Mouse (Mus musculus) liver, adult 2 months (tissue): ENCODE results near the gene Klc4. TPM values are rescaled to one million over a fixed set of nuclear protein-coding genes. Genes with fewer than 3 reads are reported as not detected.

Source experiments
- DNase-seq: peaks from one replicate; pipeline ENCODE4 v3.0.0-alpha.2; 2011; ENCODE audit warnings: low read depth, low spot score; ENCODE audit errors: extremely low read depth
- H3K27ac ChIP-seq: fragments of 200-500 bp; replicated peaks from 2 replicates; pipeline ENCODE4 v1.5.1; 2012; ENCODE audit warnings: low read depth, mild to moderate bottlenecking, control low read depth, inconsistent platforms, low read length; ENCODE audit not compliant: insufficient read depth
- H3K27me3 ChIP-seq: fragments of 200-500 bp; 2 replicates; pipeline ENCODE4 v1.6.1; 2012; ENCODE audit warnings: mild to moderate bottlenecking, moderate library complexity, low read length, inconsistent platforms; ENCODE audit not compliant: control insufficient read depth, insufficient read depth
- H3K36me3 ChIP-seq: fragments of 200-500 bp; 2 replicates; pipeline ENCODE4 v1.6.1; 2012; ENCODE audit warnings: low read length, inconsistent platforms; ENCODE audit not compliant: control insufficient read depth, insufficient read depth
- H3K4me1 ChIP-seq: fragments of 200-500 bp; 2 replicates; pipeline ENCODE4 v1.6.1; 2011; ENCODE audit warnings: low read length; ENCODE audit not compliant: control insufficient read depth, insufficient read depth
- H3K4me3 ChIP-seq: fragments of 200-500 bp; 2 replicates; pipeline ENCODE4 v1.5.1; 2011; ENCODE audit warnings: low read depth, mild to moderate bottlenecking, control low read depth, low read length, moderate library complexity; ENCODE audit not compliant: insufficient read depth
- H3K79me2 ChIP-seq: fragments of 200-500 bp; 2 replicates; pipeline ENCODE4 v1.6.1; 2012; ENCODE audit warnings: inconsistent platforms, mild to moderate bottlenecking, low read length, moderate library complexity; ENCODE audit not compliant: control insufficient read depth, insufficient read depth
- H3K9ac ChIP-seq: fragments of 200-500 bp; 2 replicates; pipeline ENCODE4 v1.6.1; 2012; ENCODE audit warnings: low read depth, mild to moderate bottlenecking, control low read depth, inconsistent platforms, low read length
- CTCF ChIP-seq: fragments of 200-500 bp; IDR thresholded peaks from 2 replicates; pipeline ENCODE4 v1.5.1; 2011; ENCODE audit warnings: low read depth, low read length, control low read depth
- POLR2A ChIP-seq: fragments of 200-500 bp; IDR thresholded peaks from 2 replicates; pipeline ENCODE4 v1.6.1; 2011; ENCODE audit warnings: low read length, control low read depth; ENCODE audit not compliant: insufficient read depth; ENCODE audit errors: extremely low read depth
- WGBS: fragments of 180-500 bp; shearing (Covaris S2); methylation state at CpG from one replicate; pipeline ENCODE4 v1.1.7; 2018; 5-methylcytosine and 5-hydroxymethylcytosine counted together
- polyA plus RNA-seq: library from polyadenylated mRNA; depleted of rRNA; stranded (reverse); fragments of >200 nt; gene quantifications from 2 replicates; pipeline ENCODE4 v1.2.3, GENCODE M21; 2012
- total RNA-seq: library from RNA; depleted of rRNA; stranded (reverse); fragments of >200 nt; gene quantifications from 2 replicates; pipeline ENCODE4 v1.2.3, GENCODE M21; 2014

Gene Klc4
- total and polyA plus RNA-seq, 2 experiments: 46.6 to 49.0 TPM

DNA sequence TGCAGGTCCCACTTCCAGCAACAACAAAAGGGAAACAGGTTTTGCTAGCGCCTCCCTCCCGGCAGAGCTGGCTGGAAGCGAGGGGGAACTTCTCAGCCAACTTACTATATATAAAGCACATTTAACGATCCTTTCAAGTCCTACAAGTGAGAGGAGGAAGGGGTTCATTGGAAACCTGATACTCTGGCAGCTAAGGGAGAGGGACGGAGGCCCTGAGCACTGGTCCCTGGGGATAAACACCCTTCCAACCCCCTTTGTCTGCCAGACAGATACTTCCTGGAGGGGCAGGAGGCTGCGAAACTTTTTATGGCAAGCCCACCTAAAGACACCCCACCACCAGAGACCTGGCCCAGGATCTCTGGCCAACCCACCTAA is 27.4 kb downstream of the Klc4 start:
- Histone ChIP-seq H3K79me2 (no peaks in the 10 kb centered on the region), H3K4me3 (no peak overlapping the region), H3K27ac (no peak overlapping the region), H3K9ac (no peak overlapping the region), H3K27me3 (no peaks in the 10 kb centered on the region), H3K36me3 (no peaks in the 10 kb centered on the region), H3K4me1 (no peaks in the 10 kb centered on the region)
- DNase-seq: no peak
- no peak for TF ChIP-seq POLR2A
- WGBS: 79% methylated on average over 6 of the region's 6 CpGs

GRCm38 (mm10) chr17:46617799-46618198 is 28.0 kb downstream of the Klc4 start:
- Histone ChIP-seq H3K4me1 (no peaks in the 10 kb centered on the region), H3K36me3 (no peaks in the 10 kb centered on the region), H3K27ac (no peak overlapping the region), H3K27me3 (no peaks in the 10 kb centered on the region), H3K9ac (no peak overlapping the region), H3K4me3 (no peak overlapping the region), H3K79me2 (no peaks in the 10 kb centered on the region)
- WGBS: 85% methylated on average over 12 of the region's 12 CpGs
- TF ChIP-seq POLR2A (no peak), CTCF (no peak)
- no peak for DNase-seq

DNA sequence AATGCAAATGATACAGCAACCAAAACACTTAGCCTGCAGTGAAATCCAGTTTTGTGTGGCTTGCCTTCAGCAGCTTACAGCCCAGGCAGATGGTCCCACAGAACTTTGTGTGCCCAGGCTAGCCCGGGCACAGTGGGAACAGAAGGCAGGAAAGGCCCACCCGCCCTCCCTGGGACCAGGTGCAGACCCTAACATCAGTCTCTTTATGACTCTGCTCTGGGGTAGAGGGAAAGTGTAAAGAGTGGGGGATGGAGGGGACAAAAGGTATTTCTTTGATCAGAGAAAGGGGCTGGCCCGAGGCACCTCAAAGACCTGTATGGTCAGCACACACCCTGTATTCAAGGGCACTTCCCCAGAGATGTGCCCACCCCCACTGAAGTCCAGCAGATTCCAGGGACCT is 32.6 kb downstream of the Klc4 start:
- Histone ChIP-seq H3K4me3 (no peak overlapping the region), H3K27me3 (no peaks in the 10 kb centered on the region), H3K9ac (no peak overlapping the region), H3K27ac (no peak overlapping the region), H3K79me2 (no peaks in the 10 kb centered on the region), H3K36me3 (no peaks in the 10 kb centered on the region), H3K4me1 (no peaks in the 10 kb centered on the region)
- DNase-seq: no peak
- 78% methylated on average over 3 of the region's 3 CpGs for WGBS
- TF ChIP-seq CTCF (no peak), POLR2A (no peak)

DNA sequence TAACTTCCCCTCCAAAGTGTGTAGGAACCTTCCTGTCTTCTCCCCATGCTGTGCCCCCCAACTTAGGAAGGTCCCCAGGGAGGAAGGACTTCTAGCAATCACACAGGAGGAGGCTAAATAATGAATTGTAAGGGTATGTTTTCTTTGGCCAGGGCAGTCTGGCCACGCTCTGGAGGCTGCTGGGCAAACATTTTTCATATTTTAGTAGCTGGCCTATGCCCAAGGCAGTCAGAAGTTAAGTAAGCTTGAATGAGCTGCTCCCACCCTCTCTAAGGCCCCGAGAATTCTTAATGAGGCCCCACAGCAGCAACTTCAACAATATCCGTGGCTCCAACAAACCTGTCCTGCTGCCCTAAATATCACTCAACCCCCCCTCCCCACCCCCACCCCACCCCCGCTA is 33.0 kb downstream of the Klc4 start:
- no peak overlapping the region for H3K4me3 ChIP-seq
- no peaks in the 10 kb centered on the region for H3K36me3 ChIP-seq
- H3K9ac ChIP-seq: no peak overlapping the region
- TF ChIP-seq POLR2A (no peak), CTCF (no peak)
- no peak for DNase-seq
- H3K27me3 ChIP-seq: no peaks in the 10 kb centered on the region
- 59% methylated on average over 4 of the region's 4 CpGs for WGBS
- no peak overlapping the region for H3K27ac ChIP-seq
- no peaks in the 10 kb centered on the region for H3K4me1 ChIP-seq
- no peaks in the 10 kb centered on the region for H3K79me2 ChIP-seq

GRCm38 (mm10) chr17:46612189-46612588 is 33.6 kb downstream of the Klc4 start:
- no peak for DNase-seq
- Histone ChIP-seq H3K27ac (no peak overlapping the region), H3K27me3 (no peaks in the 10 kb centered on the region), H3K4me1 (no peaks in the 10 kb centered on the region), H3K4me3 (no peak overlapping the region), H3K79me2 (no peaks in the 10 kb centered on the region), H3K36me3 (no peaks in the 10 kb centered on the region), H3K9ac (no peak overlapping the region)
- WGBS: 77% methylated on average over 2 of the region's 2 CpGs
- TF ChIP-seq POLR2A (no peak), CTCF (no peak)

DNA sequence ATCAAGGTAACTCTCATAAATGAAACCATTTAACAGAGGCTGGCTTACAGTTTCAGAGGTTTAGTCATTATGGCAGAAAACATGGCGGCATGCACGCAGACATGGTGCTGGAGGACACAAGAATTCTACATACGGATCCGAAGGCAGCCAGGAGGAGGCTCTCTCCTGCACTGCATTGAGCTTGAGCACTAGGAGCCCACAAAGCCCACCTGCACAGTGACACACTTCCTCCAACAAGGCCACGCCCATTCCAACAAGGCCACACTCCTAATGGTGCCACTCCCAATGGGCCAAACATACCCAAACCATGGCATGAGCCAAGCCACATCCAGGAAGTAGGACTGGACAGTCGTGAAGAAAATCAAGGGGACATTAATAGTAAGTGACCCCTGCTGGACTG is 34.5 kb downstream of the Klc4 start:
- Histone ChIP-seq H3K9ac (no peak overlapping the region), H3K36me3 (no peaks in the 10 kb centered on the region), H3K27ac (no peak overlapping the region), H3K79me2 (no peaks in the 10 kb centered on the region), H3K4me3 (no peak overlapping the region), H3K27me3 (no peaks in the 10 kb centered on the region), H3K4me1 (no peaks in the 10 kb centered on the region)
- 95% methylated on average over 6 of the region's 6 CpGs for WGBS
- TF ChIP-seq POLR2A (no peak), CTCF (no peak)
- DNase-seq: no peak
